Mouse (Mus musculus) forebrain, embryonic 16.5 days (tissue): ENCODE measurements around the gene Pbsn. TPM values are rescaled to one million over a fixed set of nuclear protein-coding genes. Genes with fewer than 3 reads are reported as not detected.
"Not testable (repeated sequence)": the region's sequence is repeated elsewhere in the genome, so short reads cannot be mapped to it uniquely, and the experiment has no call there.

Source experiments
- ATAC-seq: fragments of 200-750 bp; cut with Nextera tagmentation; 2 replicates; pipeline ENCODE4 v1.8.0; 2017; ENCODE audit warnings: mild to moderate bottlenecking, moderate library complexity
- H3K27ac ChIP-seq: fragments of 300-500 bp; sonication (generic); 2 replicates; pipeline ENCODE4 v1.5.1; 2014; ENCODE audit warnings: low read length, control low read depth
- H3K27me3 ChIP-seq: fragments of 300-500 bp; sonication (generic); replicated peaks from 2 replicates; pipeline ENCODE4 v1.6.1; 2014; ENCODE audit warnings: low read length; ENCODE audit not compliant: control insufficient read depth, insufficient read depth
- H3K36me3 ChIP-seq: fragments of 300-500 bp; sonication (generic); 2 replicates; pipeline ENCODE4 v1.6.1; 2014; ENCODE audit not compliant: control insufficient read depth, insufficient read depth
- H3K4me1 ChIP-seq: fragments of 300-500 bp; sonication (generic); replicated peaks from 2 replicates; pipeline ENCODE4 v1.6.1; 2014; ENCODE audit warnings: low read length; ENCODE audit not compliant: control insufficient read depth, insufficient read depth
- H3K4me2 ChIP-seq: fragments of 300-500 bp; sonication (generic); 2 replicates; pipeline ENCODE4 v1.6.1; 2014; ENCODE audit warnings: mild to moderate bottlenecking, low read length, control low read depth
- H3K4me3 ChIP-seq: fragments of 300-500 bp; sonication (generic); replicated peaks from 2 replicates; pipeline ENCODE4 v1.5.1; 2014; ENCODE audit warnings: mild to moderate bottlenecking, low read length, control low read depth
- H3K9ac ChIP-seq: fragments of 300-500 bp; sonication (generic); replicated peaks from 2 replicates; pipeline ENCODE4 v1.6.1; 2014; ENCODE audit warnings: low read depth, low read length, control low read depth
- H3K9me3 ChIP-seq: fragments of 300-500 bp; sonication (generic); 2 replicates; pipeline ENCODE4 v1.6.1; 2016; ENCODE audit warnings: low read length; ENCODE audit not compliant: control insufficient read depth
- WGBS: fragments of 180-500 bp; shearing (Covaris S2); extraction: QIAGEN DNeasy Blood & Tissue Kit; methylation state at CpG from one replicate; pipeline ENCODE4 v1.1.7; 2014; 5-methylcytosine and 5-hydroxymethylcytosine counted together
- polyA plus RNA-seq: library from polyadenylated mRNA; unstranded; fragments of >200 nt; fragmentation: Nextera tagmentation; extraction: Ambion mirVana; gene quantifications from 2 replicates; pipeline ENCODE4 v1.2.1, GENCODE M21; 2015

Pbsn gene
- not detected in 2 replicates for polyA plus RNA-seq

GRCm38 (mm10) chrX:77853523-77853922, at the start of gene Pbsn:
Gene Pbsn, minus strand, starts transcription at chrX:77853623.
- WGBS, result 70% methylated on average over 1 of the region's 1 CpGs
- H3K4me2 ChIP-seq, result no peak within 1 kb of the TSS
- ATAC-seq, result no peak
- H3K27me3 ChIP-seq, result no peaks in the 10 kb centered on the region
- H3K4me3 ChIP-seq, result no peak within 1 kb of the TSS
- no peaks in the 10 kb centered on the region for H3K9me3 ChIP-seq
- no peak within 1 kb of the TSS for H3K9ac ChIP-seq
- H3K36me3 ChIP-seq, result no peaks in the 10 kb centered on the region
- H3K27ac ChIP-seq, result no peak within 1 kb of the TSS
- H3K4me1 ChIP-seq, result no peaks in the 10 kb centered on the region

GRCm38 (mm10) chrX:77880033-77880432, 26.6 kb upstream of the Pbsn start:
- not testable (repeated sequence) for H3K27me3 ChIP-seq, H3K36me3 ChIP-seq, H3K4me1 ChIP-seq, H3K27ac ChIP-seq, ATAC-seq, H3K4me3 ChIP-seq, H3K4me2 ChIP-seq, H3K9ac ChIP-seq, H3K9me3 ChIP-seq
- 50% methylated on average over 2 of the region's 4 CpGs for WGBS

GRCm38 (mm10) chrX:77864458-77864857, 11.0 kb upstream of the Pbsn start, which contains the start of gene Gm14744:
Gene Gm14744, plus strand, starts transcription at chrX:77864758.
- 98% methylated on average over 2 of the region's 2 CpGs for WGBS

GRCm38 (mm10) chrX:77812031-77812430, 41.4 kb downstream of the Pbsn start:
- no peak for ATAC-seq

More at GRCm38 (mm10) chrX:77864458-77864857, 11.0 kb upstream of the Pbsn start, which contains the start of gene Gm14744:
- H3K9ac ChIP-seq, H3K4me3 ChIP-seq, H3K4me1 ChIP-seq, H3K27ac ChIP-seq, H3K4me2 ChIP-seq, ATAC-seq, H3K27me3 ChIP-seq, H3K36me3 ChIP-seq, H3K9me3 ChIP-seq: not testable (repeated sequence)

GRCm38 (mm10) chrX:77810608-77811206, 42.7 kb downstream of the Pbsn start:
- Histone ChIP-seq H3K9me3 (no peaks in the 10 kb centered on the region), H3K4me2 (peak overlapping the region; percentile 45), H3K27me3 (no peaks in the 10 kb centered on the region), H3K36me3 (no peaks in the 10 kb centered on the region), H3K9ac (peak overlapping the region; percentile 36; the same call in 1 of the 2 replicates), H3K27ac (peak overlapping the region; percentile 55), H3K4me3 (peak overlapping the region; percentile 45), H3K4me1 (no peaks in the 10 kb centered on the region)
- WGBS, result 23% methylated on average over 17 of the region's 17 CpGs
- ATAC-seq, result peak; percentile 88

More at GRCm38 (mm10) chrX:77812031-77812430, 41.4 kb downstream of the Pbsn start:
- Histone ChIP-seq H3K4me2 (no peak overlapping the region), H3K27me3 (no peaks in the 10 kb centered on the region), H3K9ac (no peak overlapping the region), H3K27ac (no peak overlapping the region), H3K36me3 (no peaks in the 10 kb centered on the region), H3K4me1 (no peaks in the 10 kb centered on the region), H3K9me3 (no peaks in the 10 kb centered on the region), H3K4me3 (no peak overlapping the region)
- 55% methylated on average over 6 of the region's 6 CpGs for WGBS

- Histone ChIP-seq H3K9ac (no peak overlapping the region), H3K36me3 (no peaks in the 10 kb centered on the region), H3K4me3 (no peak overlapping the region), H3K27ac (no peak overlapping the region), H3K27me3 (no peaks in the 10 kb centered on the region), H3K4me2 (no peak overlapping the region), H3K9me3 (no peaks in the 10 kb centered on the region), H3K4me1 (no peaks in the 10 kb centered on the region)
- WGBS, result 15% methylated on average over 2 of the region's 2 CpGs
- ATAC-seq, result no peak
Measured at GRCm38 (mm10) chrX:77808602-77809001, 44.8 kb downstream of the Pbsn start.

- H3K36me3 ChIP-seq, result no peaks in the 10 kb centered on the region
- no peak overlapping the region for H3K9ac ChIP-seq
- no peak overlapping the region for H3K4me3 ChIP-seq
- H3K9me3 ChIP-seq, result no peaks in the 10 kb centered on the region
- ATAC-seq, result no peak
- no peak overlapping the region for H3K4me2 ChIP-seq
- H3K4me1 ChIP-seq, result no peaks in the 10 kb centered on the region
- no peaks in the 10 kb centered on the region for H3K27me3 ChIP-seq
- no peak overlapping the region for H3K27ac ChIP-seq
- WGBS, result 81% methylated on average over 2 of the region's 2 CpGs
Measured at GRCm38 (mm10) chrX:77802293-77802692, 51.1 kb downstream of the Pbsn start.

- no peak for ATAC-seq
- H3K4me2 ChIP-seq, result no peak overlapping the region
- no peaks in the 10 kb centered on the region for H3K36me3 ChIP-seq
- 65% methylated on average over 1 of the region's 1 CpGs for WGBS
- no peaks in the 10 kb centered on the region for H3K27me3 ChIP-seq
- H3K9ac ChIP-seq, result no peak overlapping the region
- H3K9me3 ChIP-seq, result no peaks in the 10 kb centered on the region
- no peaks in the 10 kb centered on the region for H3K4me1 ChIP-seq
- no peak overlapping the region for H3K27ac ChIP-seq
- no peak overlapping the region for H3K4me3 ChIP-seq
Measured at GRCm38 (mm10) chrX:77801543-77801942, 51.9 kb downstream of the Pbsn start.

GRCm38 (mm10) chrX:77799554-77799953, 53.9 kb downstream of the Pbsn start:
- 81% methylated on average over 3 of the region's 3 CpGs for WGBS
- H3K27ac ChIP-seq, result no peak overlapping the region
- H3K4me2 ChIP-seq, result no peak overlapping the region
- H3K4me3 ChIP-seq, result no peak overlapping the region
- H3K4me1 ChIP-seq, result no peaks in the 10 kb centered on the region
- H3K9me3 ChIP-seq, result no peaks in the 10 kb centered on the region
- ATAC-seq, result no peak
- H3K36me3 ChIP-seq, result no peaks in the 10 kb centered on the region
- H3K27me3 ChIP-seq, result no peaks in the 10 kb centered on the region
- H3K9ac ChIP-seq, result no peak overlapping the region

GRCm38 (mm10) chrX:77797801-77798200, 55.6 kb downstream of the Pbsn start:
- Histone ChIP-seq H3K4me2 (no peak overlapping the region), H3K4me3 (no peak overlapping the region), H3K36me3 (no peaks in the 10 kb centered on the region), H3K9ac (no peak overlapping the region), H3K27me3 (no peaks in the 10 kb centered on the region), H3K4me1 (peaks cover 10% of the 10 kb centered on the region), H3K27ac (no peak overlapping the region), H3K9me3 (no peaks in the 10 kb centered on the region)
- ATAC-seq, result no peak
